Mouse (Mus musculus): Measurements from ENCODE around the gene Tmem120a. TPM values are rescaled to one million over a fixed set of nuclear protein-coding genes. Genes with fewer than 3 reads are reported as not detected.

Gene Tmem120a
- polyA plus RNA-seq, 1 experiment, result 32.7 TPM

DNA sequence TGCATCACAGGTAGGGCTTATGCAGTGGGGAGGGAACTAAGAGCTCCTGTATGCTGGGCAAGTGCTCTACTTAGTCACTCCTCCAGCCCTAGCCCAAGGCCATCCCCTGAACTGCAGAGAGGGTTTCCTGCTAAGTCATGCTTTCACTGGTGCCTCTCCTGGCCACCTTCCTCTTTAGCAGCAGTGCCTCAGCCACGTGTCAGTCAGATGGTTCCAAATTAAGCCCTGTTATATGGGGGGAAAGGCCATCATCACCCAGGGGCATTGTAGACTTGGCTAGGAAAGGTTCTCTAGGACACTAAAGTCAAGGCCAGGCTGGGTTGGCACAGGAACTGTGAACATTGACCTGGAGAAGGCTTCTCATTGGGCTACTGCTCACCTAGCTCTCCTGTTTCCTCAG lies 36.4 kb downstream of the Tmem120a start:
- H3K36me3 ChIP-seq (ENCODE audit: control insufficient read depth, insufficient read depth), result no peaks in the 10 kb centered on the region
- H3K4me3 ChIP-seq, result no peak overlapping the region
- peaks cover 59% of the 10 kb centered on the region for H3K79me2 ChIP-seq (ENCODE audit: control insufficient read depth, insufficient read depth)
- no peak overlapping the region for H3K4me2 ChIP-seq (ENCODE audit: low read depth)
- H3ac ChIP-seq (ENCODE audit: control insufficient read depth, insufficient read length), result no peak overlapping the region
- H3K27me3 ChIP-seq (ENCODE audit: control insufficient read depth, insufficient read depth, insufficient read length), result no peaks in the 10 kb centered on the region
- TF ChIP-seq MYOG (IDR thresholded peaks at IDR 0.05; ENCODE audit: control insufficient read depth in 1 of 3, insufficient read depth in 1 of 3, insufficient read length in 2 of 3, low read depth in 2 of 3), result no peak
- TF ChIP-seq MAX (IDR thresholded peaks at IDR 0.05; ENCODE audit: low read depth), result no peak
- no peak for TF ChIP-seq USF1 (IDR thresholded peaks at IDR 0.05; ENCODE audit: low read depth)
- TF ChIP-seq POLR2A (IDR thresholded peaks at IDR 0.05; ENCODE audit: insufficient read length, low read depth), result no peak
- no peak for TF ChIP-seq SRF (IDR thresholded peaks at IDR 0.05; ENCODE audit: control insufficient read depth, insufficient read length, low read depth)
- no peak for TF ChIP-seq CEBPB (IDR thresholded peaks at IDR 0.05; ENCODE audit: insufficient read depth, poor library complexity, severe bottlenecking)
- TF ChIP-seq POLR2AphosphoS2 (IDR thresholded peaks at IDR 0.05; ENCODE audit: insufficient read length, low read depth), result no peak
- TF ChIP-seq TCF3 (IDR thresholded peaks at IDR 0.05; ENCODE audit: insufficient read length, low read depth), result no peak
- no peak for TF ChIP-seq TCF12 (IDR thresholded peaks at IDR 0.05; ENCODE audit: insufficient read depth, poor library complexity, severe bottlenecking)
- TF ChIP-seq MYOD1 (IDR thresholded peaks at IDR 0.05; ENCODE audit: control insufficient read depth in 1 of 3, insufficient read length in 2 of 3, low read depth in 2 of 3), result no peak
- no peak for TF ChIP-seq REST (IDR thresholded peaks at IDR 0.05; ENCODE audit: insufficient read depth, insufficient read length)
- TF ChIP-seq E2F4 (IDR thresholded peaks at IDR 0.05; ENCODE audit: insufficient read depth), result no peak

DNA sequence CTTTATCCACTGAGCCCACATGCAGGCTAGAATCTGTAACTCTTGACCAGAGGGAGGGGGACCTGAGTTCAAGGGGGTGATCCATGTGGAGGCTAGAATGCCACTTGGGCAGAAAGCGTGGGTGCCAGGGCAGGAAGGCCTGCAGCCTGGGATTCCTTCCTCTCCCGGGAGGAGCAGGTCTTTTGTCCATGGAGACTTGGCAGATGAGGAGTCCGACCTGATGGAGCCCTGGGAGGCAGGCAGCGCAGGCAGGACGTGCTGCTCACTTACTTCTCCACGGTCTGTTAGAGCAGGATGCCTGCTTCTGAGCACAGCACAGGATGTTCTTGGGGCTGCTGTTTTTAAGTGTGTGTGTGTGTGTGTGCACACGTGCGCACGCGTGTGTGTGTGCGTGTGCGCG lies 37.2 kb downstream of the Tmem120a start:
- no peak overlapping the region for H3K4me2 ChIP-seq (ENCODE audit: low read depth)
- H3K27me3 ChIP-seq (ENCODE audit: control insufficient read depth, insufficient read depth, insufficient read length), result no peaks in the 10 kb centered on the region
- H3K36me3 ChIP-seq (ENCODE audit: control insufficient read depth, insufficient read depth), result no peaks in the 10 kb centered on the region
- no peak overlapping the region for H3ac ChIP-seq (ENCODE audit: control insufficient read depth, insufficient read length)
- no peak overlapping the region for H3K4me3 ChIP-seq
- peaks cover 57% of the 10 kb centered on the region for H3K79me2 ChIP-seq (ENCODE audit: control insufficient read depth, insufficient read depth)
- TF ChIP-seq MYOG (IDR thresholded peaks at IDR 0.05; ENCODE audit: control insufficient read depth in 1 of 3, insufficient read depth in 1 of 3, insufficient read length in 2 of 3, low read depth in 2 of 3) (no peak), MYOD1 (IDR thresholded peaks at IDR 0.05; ENCODE audit: control insufficient read depth in 1 of 3, insufficient read length in 2 of 3, low read depth in 2 of 3) (no peak), E2F4 (IDR thresholded peaks at IDR 0.05; ENCODE audit: insufficient read depth) (no peak), REST (IDR thresholded peaks at IDR 0.05; ENCODE audit: insufficient read depth, insufficient read length) (no peak), MAX (IDR thresholded peaks at IDR 0.05; ENCODE audit: low read depth) (no peak), POLR2AphosphoS2 (IDR thresholded peaks at IDR 0.05; ENCODE audit: insufficient read length, low read depth) (no peak), USF1 (IDR thresholded peaks at IDR 0.05; ENCODE audit: low read depth) (no peak), CEBPB (IDR thresholded peaks at IDR 0.05; ENCODE audit: insufficient read depth, poor library complexity, severe bottlenecking) (no peak), TCF12 (IDR thresholded peaks at IDR 0.05; ENCODE audit: insufficient read depth, poor library complexity, severe bottlenecking) (no peak), POLR2A (IDR thresholded peaks at IDR 0.05; ENCODE audit: insufficient read length, low read depth) (no peak), TCF3 (IDR thresholded peaks at IDR 0.05; ENCODE audit: insufficient read length, low read depth) (no peak), SRF (IDR thresholded peaks at IDR 0.05; ENCODE audit: control insufficient read depth, insufficient read length, low read depth) (no peak)

DNA sequence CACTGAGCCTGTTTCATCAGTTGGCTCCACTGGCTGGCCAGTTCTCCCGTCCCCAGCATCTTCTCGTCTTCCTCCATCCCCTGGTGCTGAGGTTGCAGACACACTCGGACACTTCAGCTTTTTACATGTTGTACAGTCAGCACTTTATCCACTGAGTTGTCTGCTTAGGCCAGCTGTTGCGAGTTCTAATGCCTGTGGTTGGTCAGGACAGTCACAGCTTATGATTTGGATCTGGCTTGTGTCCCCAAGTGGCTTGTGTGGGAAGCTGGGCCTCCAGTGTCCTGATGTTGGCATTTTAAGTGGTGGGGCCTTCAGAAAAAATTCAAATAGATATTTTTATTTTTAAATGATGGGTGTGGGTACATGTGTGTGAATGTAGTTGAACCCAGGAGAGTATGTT lies 38.9 kb downstream of the Tmem120a start:
- H3K4me2 ChIP-seq (ENCODE audit: low read depth), result no peak overlapping the region
- H3K27me3 ChIP-seq (ENCODE audit: control insufficient read depth, insufficient read depth, insufficient read length), result no peaks in the 10 kb centered on the region
- TF ChIP-seq MYOD1 (IDR thresholded peaks at IDR 0.05; ENCODE audit: control insufficient read depth in 1 of 3, insufficient read length in 2 of 3, low read depth in 2 of 3) (peak in 1 of 3 experiments; percentile 71), REST (IDR thresholded peaks at IDR 0.05; ENCODE audit: insufficient read depth, insufficient read length) (no peak), MAX (IDR thresholded peaks at IDR 0.05; ENCODE audit: low read depth) (no peak), E2F4 (IDR thresholded peaks at IDR 0.05; ENCODE audit: insufficient read depth) (no peak), POLR2A (IDR thresholded peaks at IDR 0.05; ENCODE audit: insufficient read length, low read depth) (no peak), CEBPB (IDR thresholded peaks at IDR 0.05; ENCODE audit: insufficient read depth, poor library complexity, severe bottlenecking) (no peak), MYOG (IDR thresholded peaks at IDR 0.05; ENCODE audit: control insufficient read depth in 1 of 3, insufficient read depth in 1 of 3, insufficient read length in 2 of 3, low read depth in 2 of 3) (peak in 2 of 3 experiments; percentile 32 to 51), POLR2AphosphoS2 (IDR thresholded peaks at IDR 0.05; ENCODE audit: insufficient read length, low read depth) (no peak), TCF3 (IDR thresholded peaks at IDR 0.05; ENCODE audit: insufficient read length, low read depth) (no peak)
- no peak overlapping the region for H3ac ChIP-seq (ENCODE audit: control insufficient read depth, insufficient read length)
- no peaks in the 10 kb centered on the region for H3K36me3 ChIP-seq (ENCODE audit: control insufficient read depth, insufficient read depth)
- H3K4me3 ChIP-seq, result no peak overlapping the region
- H3K79me2 ChIP-seq (ENCODE audit: control insufficient read depth, insufficient read depth), result peaks cover 48% of the 10 kb centered on the region

DNA sequence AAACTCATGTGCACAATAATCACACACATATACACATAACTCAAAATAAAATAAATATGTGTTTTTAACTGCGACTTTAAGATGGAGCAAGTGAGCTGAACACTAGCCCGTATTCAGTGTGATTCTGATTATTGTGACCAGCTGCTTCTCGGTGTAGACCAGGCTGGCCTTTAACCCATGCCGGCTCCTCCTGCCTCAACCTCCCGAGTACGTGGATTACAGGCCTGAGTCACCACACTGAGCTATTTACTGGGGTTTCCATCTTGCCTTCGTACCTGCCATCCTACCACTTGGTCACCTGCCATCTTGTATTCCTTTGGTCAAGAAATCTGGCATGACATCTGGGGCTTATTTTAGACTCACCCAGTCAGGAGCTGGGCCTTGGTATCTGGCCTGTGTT lies 40.8 kb downstream of the Tmem120a start:
- no peak overlapping the region for H3K4me3 ChIP-seq
- no peaks in the 10 kb centered on the region for H3K27me3 ChIP-seq (ENCODE audit: control insufficient read depth, insufficient read depth, insufficient read length)
- no peaks in the 10 kb centered on the region for H3K36me3 ChIP-seq (ENCODE audit: control insufficient read depth, insufficient read depth)
- peak overlapping the region; percentile 55 for H3K4me2 ChIP-seq (ENCODE audit: low read depth)
- TF ChIP-seq TCF3 (IDR thresholded peaks at IDR 0.05; ENCODE audit: insufficient read length, low read depth) (no peak), MYOD1 (IDR thresholded peaks at IDR 0.05; ENCODE audit: control insufficient read depth in 1 of 3, insufficient read length in 2 of 3, low read depth in 2 of 3) (no peak), TCF12 (IDR thresholded peaks at IDR 0.05; ENCODE audit: insufficient read depth, poor library complexity, severe bottlenecking) (no peak), SRF (IDR thresholded peaks at IDR 0.05; ENCODE audit: control insufficient read depth, insufficient read length, low read depth) (no peak), MAX (IDR thresholded peaks at IDR 0.05; ENCODE audit: low read depth) (no peak), MYOG (IDR thresholded peaks at IDR 0.05; ENCODE audit: control insufficient read depth in 1 of 3, insufficient read depth in 1 of 3, insufficient read length in 2 of 3, low read depth in 2 of 3) (no peak)
- H3K79me2 ChIP-seq (ENCODE audit: control insufficient read depth, insufficient read depth), result peaks cover 33% of the 10 kb centered on the region
- H3ac ChIP-seq (ENCODE audit: control insufficient read depth, insufficient read length), result no peak overlapping the region
